Mouse (Mus musculus): Measurements from ENCODE around the gene Tjp2.
A peak's percentile ranks its signal among the peaks of the same experiment; 100 is the strongest.

DNA sequence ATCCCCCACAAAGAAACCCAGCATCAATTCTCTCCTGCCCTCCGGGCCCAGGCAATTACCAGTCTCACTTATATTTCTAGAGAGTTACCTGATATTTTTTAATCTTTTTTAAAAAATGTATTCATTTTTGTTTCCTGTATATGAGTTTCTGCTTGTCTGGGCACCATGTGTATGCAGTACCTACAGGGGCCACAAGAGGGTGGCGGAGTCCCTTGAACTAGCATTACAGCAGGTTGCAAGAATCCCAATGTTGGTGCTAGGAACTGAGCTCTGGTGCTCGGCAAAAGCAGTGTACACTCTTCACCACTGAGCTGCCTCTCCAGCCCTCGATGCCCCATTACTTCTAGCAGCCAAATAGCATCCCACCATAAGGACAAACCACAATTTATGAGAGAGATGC lies 30.6 kb downstream of the Tjp2 start:
- peak; percentile 42 for TF ChIP-seq CTCF (IDR thresholded peaks at IDR 0.05; ENCODE audit: low read depth)
- TF ChIP-seq EP300 (IDR thresholded peaks at IDR 0.05; ENCODE audit: low read depth) = no peak

Data from heart, postnatal 0 days (tissue).